Mouse (Mus musculus) megakaryocyte-erythroid progenitor cell, adult 5-6 weeks (primary cell): ENCODE data around the gene Slc39a7. TPM values are rescaled to one million over a fixed set of nuclear protein-coding genes. Genes with fewer than 3 reads are reported as not detected.
"Not testable (repeated sequence)": the region's sequence is repeated elsewhere in the genome, so short reads cannot be mapped to it uniquely, and the experiment has no call there.

ENCODE experiments used
- ATAC-seq: replicated peaks from 2 replicates; pipeline ENCODE4 v1.8.0; 2016; ENCODE audit warnings: mild to moderate bottlenecking, inconsistent platforms; ENCODE audit not compliant: severe bottlenecking, poor library complexity, low FRiP score, low TSS enrichment
- total RNA-seq, 2 experiments: library from RNA; stranded (forward) in 1 of 2; stranded (reverse) in 1 of 2; fragments of 200-1000, 215-1000 nt in 1 of 2; fragments of >200 nt in 1 of 2; fragmentation: Nextera tagmentation in 1 of 2; gene quantifications; 2 replicates each; pipeline ENCODE4 v1.2.3; 2014 to 2017

The Slc39a7 gene
- total RNA-seq, 2 experiments from 2014 or later = 18.3 to 169 TPM

DNA sequence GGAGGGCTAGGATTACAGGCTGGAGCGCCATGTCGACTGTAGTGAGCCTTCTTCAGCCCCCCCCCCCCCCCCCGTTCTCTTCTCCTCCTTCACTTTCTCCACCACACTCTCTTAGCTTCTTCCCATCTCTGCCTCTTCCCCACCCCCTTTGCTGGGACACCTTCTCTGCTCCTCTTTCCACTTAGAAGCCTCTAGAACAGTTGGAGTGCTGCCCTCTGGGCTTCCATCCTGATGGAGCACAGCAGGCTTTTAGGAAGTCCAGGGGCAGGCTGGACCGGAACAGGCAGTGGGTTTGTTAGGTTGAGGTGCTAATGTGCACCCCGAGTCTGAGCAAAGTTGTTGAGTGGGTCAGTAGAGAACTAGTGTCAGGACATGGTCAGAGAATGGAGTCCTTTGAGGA is 21.3 kb downstream of the Slc39a7 start:
- no peak for ATAC-seq

DNA sequence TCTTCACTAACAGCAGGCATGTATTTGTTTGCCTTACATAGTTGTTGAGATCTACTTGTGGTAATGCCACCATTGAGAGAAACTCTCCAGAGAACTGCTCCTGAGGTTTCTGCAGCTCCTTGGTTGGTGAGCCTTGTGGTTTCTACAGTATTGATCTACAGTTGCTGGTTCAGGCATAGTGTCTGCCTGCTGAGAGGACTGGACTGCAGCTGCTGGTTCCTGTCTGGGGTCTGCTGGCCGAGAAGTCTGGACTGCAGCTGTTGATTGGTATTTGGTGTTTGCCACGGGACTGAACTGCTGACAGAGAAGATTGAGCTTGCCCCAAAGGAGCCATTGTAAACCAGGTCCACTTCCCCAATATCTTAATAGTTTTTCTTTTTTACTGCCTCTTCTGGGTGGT is 24.9 kb downstream of the Slc39a7 start:
- no peak for ATAC-seq

DNA sequence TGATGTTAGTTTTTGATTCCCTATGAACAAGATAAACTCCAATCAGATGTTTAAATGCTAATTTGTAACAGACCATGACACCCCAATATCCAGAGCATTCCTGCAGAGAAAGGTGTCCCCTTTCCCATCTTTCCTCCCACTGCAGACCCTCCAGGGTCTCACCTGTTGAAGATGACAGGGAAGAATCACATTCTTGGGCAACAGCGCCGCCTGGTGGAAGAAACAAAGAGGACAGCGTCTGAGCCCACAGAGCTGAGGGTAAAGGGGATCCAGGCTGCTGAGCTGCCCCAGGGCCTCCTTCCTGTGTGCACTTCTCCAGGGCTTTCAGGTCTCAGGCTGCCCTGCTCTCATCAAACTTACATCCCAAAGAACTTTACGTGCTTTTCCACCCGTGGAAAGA is 28.1 kb downstream of the Slc39a7 start:
- no peak for ATAC-seq

DNA sequence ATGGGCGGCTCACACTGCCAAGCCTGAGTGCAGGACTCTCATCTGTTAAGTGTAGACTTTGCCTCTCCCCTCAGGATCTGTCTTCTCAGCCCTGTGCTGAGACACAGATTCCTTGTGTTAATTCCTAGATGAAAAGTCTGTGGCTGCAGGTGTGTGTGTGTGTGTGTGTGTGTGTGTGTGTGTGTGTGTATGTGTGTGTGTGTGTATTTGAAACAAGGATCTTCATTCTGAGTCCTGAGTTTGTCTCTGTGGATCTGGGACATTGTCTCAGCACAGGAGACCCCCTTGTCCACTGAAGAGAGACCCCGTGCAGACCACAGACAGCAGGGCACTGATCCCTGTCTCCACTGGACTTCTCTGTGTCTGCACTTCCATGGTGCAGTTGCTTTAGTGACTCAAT is 30.7 kb downstream of the Slc39a7 start:
- not testable (repeated sequence) for ATAC-seq

DNA sequence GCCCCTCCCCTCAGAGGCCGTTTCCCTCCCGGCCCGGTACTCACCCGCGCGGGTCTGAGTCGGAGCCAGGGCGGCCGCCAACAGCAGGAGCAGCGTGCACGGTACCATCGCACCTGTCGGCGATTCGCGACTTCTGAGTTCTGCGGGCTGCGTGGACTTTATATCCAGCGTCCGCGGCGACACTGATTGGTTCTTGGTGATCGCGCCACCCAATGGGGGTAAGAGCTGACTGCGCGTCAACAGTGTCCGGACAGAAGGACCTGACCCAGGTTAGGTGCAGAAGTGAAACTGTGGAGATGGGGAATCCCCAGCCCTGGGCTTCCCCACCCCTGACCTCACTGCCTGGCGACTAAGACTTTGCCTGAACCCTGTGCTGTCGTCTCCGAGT is 31.3 kb downstream of the Slc39a7 start, which contains the start of gene H2-K1:
Gene H2-K1 (minus strand): TSS at position 198 of the 388 bp plus-strand sequence.
- peak; percentile 96 for ATAC-seq

DNA sequence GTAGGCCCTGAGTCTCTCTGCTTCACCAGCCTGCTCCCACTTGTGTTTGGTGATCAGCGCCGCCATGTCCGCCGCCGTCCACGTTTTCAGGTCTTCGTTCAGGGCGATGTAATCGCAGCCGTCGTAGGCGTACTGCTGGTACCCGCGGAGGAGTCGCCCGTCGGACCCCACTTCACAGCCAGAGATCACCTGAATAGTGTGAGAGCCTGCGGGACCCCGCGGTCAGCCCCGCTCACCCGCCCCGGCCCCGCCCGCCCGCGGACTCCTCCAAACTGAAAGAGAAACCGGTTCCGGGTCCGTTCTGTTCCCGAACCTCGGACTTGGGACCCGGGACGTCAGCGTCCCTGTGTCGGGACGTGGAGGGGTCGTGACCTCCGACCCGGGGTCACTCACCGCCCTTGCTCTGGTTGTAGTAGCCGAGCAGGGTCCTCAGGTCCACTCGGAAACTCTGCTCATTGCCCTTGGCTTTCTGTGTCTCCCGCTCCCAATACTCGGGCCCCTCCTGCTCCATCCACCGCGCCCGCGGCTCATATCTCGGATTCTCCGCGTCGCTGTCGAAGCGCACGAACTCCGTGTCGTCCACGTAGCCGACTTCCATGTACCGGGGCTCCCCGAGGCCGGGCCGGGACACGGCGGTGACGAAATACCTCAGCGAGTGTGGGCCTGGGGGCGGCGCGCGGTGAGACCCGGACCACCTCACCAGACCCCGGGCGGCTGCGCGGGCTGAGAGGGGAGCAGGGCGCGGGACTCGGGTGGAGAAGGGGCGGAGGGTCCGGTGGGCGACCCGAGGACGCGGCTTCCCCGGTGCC is 31.9 kb downstream of the Slc39a7 start:
- ATAC-seq = no peak

DNA sequence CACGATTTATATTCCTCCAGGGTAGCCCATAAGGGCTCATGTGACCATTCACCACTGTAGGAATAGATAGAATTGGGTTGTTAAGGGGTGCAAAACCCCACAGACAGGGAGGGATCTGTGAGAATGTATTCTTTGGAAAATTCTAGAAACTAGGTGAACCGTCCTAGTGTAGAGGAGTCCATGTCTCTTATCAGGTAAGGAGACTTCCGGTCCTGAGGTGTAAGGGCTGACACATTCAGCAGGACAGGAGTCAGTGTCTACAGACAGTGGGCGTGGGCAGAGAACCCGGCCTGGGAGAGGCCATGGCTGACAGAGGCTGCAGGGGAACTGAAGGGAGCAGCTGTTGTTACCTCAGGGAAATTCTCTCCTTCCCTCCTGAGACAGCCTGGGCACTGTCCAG is 32.8 kb downstream of the Slc39a7 start:
- not testable (repeated sequence) for ATAC-seq

DNA sequence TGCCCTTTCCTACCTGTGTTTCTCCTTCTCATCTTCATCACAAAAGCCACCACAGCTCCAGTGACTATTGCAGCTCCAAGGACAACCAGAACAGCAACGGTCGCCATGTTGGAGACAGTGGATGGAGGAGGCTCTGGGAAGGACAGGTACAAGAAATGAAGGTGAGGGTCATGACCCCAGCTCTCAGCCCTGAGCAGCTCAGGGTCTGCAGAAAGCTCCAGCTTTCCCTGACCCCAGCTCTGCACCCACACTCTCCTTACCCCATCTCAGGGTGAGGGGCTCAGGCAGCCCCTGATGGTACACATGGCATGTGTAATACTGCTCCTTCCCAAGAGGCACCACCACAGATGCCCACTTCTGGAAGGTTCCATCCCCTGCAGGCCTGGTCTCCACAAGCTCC is 34.5 kb downstream of the Slc39a7 start:
- not testable (repeated sequence) for ATAC-seq

DNA sequence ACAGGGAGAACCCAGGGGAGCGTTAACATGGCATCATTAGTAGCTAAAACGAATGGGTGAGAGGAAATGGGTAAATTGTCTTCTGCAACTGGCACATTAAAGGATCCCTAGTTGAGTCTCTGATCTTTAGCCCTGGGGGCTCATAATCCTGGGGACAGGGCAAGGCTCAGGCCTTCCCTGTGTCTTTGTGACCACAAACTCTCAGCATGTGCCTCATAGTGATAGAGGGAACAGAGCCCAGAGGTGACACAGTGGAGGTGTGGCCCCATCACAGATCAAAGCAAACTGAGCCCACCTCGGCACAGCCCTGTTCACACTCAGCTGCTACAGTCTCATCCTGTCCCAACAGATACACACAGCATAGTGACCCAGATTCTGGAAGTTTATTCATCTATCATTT is 35.8 kb downstream of the Slc39a7 start:
- no peak for ATAC-seq

DNA sequence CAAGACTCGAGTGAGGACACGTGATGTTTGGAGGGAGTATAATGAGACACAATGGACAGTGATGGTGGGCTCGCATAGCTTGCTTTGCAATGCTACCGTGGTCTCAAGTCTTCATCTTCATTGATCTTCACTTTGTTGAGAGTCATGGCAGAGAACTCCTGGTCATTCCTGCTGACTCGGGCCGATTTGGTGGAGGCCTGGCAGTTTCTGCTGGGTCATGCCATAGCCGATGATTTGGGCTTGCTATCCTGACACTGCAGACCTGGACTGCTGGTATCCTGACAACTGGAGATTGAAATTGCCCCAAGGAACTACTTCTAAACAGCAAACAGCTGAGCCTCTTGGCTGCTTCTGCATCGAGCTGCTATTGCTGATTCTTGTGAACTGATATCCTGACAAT is 36.5 kb downstream of the Slc39a7 start:
- ATAC-seq = no peak

DNA sequence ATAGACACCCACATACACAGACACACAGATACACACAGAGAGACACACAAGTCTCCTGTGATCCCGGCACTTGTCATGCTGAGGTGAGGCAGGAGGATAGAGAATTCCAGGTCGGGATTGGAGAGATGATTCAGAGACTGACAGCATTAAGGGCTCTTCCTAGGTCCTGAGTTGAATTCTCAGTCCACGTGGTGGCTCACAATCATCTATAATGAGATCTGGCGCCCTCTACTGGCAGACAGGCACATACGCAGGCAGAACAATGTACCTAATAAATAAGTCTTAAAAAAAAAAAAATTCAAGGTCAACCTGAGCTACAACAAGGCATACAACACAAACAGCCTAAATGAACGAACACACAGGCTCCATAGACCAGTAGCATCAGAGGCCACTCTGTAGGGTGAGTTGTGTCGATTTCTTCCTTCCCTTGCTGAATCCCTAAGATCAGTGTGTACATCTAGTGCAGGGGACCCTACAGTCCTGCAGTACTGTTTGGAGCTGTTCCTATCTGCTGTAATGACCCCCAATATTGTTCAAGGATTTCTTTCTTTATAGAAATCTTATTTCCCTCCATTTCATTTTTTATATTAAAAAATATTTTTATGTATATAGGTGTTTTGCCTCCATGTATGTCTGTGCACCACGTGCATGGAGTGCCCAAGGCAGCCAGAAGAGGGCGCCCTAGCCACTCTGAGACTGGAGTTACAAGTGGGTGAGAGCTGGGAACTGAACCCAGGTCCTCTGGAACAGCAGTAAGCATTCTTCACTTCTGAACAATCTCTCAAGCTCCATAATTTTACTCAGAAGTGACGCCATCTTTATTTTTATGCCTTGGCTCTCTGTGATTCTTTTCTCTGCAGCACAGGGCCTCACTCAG is 39.5 kb downstream of the Slc39a7 start:
- ATAC-seq = peak; percentile 73

DNA sequence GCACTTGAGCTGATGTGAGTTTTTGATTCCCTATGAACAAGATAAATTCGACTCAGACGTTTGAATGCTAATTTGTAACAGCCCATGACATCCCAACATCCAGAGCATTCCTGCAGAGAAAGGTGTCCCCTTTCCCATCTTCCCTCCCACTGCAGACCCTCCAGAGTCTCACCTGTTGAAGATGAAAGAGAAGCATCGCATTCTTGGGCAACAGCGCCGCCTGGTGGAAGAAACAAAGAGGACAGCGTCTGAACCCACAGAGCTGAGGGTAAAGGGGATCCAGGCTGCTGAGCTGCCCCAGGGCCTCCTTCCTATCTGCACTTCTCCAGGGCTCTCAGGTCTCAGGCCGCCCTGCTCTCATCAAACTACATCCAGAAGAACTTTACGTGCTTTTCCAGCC is 49.3 kb downstream of the Slc39a7 start:
- ATAC-seq = not testable (repeated sequence)

DNA sequence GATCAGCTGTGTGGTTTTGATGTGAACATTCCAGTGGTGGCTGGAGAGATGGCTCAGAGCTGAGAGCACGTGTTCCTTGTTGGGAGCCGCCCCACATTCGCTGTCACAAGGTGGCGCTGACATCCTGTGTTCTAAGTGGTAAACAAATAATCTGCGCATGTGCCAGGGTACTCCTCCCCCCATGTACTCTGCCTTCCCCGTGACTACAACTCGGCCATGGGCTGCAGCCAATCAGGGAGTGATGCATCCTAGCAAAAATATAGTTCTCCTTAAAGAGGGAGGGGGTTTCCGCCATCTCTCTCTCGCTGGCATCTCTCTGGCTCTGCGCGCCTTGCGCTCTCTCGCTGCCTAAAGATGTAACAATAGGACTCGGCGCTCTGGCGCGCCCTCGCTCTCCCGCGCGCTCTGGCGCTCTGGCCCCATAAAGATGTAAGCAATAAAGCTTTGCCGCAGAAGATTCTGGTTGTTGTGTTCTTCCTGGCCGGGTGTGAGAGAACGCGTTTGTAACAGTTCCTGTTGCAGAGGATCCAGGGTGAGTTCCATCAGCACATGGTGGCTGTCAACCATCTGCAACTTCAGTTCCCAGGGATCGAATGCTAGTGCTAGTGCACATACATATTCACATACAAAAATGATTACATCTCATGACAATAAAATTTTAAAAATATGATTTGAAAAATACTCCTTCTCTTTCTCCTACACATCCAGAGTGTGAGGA is 50.1 kb downstream of the Slc39a7 start:
- ATAC-seq = peak; percentile 81

DNA sequence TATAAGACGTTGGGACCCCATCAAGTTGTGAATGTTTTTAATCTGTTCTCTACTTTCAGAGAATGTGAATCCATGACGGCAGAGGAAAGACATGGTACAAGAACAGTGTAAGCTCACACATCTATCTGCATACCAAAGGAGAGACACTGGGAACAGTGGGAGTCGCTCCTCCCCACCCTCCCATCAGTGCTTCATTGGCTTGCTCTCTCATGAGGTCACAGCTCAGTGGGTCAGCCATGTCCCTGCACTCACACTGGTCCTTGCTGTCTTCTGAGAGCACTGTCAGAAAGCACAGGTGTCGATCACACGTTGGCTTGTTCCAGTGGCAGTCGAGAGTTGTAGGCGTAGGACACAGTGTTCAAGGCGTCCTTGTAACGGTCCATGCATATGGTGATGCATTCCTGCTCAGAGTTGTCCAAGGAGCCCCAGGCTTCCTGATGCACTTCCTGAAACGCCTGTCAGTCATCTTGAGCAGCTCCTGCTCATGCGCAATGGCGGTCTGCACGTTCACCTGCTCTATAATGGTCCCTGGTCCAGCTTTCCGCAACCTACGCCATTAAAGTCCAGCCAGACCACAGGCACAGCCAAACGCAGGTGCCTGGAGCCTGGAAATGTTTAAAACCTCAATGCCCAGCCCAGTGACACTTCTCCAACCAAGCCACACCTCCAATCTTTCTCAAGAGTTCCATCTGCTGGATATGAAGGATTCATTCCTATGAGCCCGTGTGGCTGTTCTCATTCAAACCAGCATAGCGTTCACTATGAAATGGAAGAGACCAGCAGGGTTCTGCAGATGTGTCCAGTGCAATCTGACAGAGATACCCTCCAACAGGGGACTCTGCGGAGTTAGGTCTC is 51.1 kb downstream of the Slc39a7 start:
- ATAC-seq = no peak

DNA sequence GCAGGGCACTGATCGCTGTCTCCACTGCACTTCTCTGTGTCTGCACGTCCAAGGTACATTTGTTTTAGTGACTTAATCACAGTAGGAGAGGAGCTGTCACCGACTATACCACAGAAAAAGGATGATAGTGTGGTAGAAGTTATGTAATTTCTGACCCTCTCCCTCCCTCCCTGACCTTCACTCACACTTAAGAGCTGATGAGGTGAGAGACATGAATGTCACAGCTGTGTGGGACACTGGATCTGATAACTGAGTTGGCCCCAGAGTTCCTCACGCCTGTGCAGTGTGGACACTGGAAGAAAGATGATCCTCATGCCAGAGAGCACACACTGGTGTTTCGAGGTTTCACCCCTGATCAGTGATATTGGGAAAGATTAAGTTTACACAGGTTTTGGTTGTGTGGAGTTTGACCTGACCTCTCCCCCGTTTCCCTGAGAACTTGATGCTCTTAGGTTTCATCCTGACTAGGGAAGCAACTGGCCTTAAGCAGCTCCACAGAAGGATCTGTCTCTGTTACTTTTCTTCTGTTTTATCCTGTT is 51.9 kb downstream of the Slc39a7 start:
- no peak for ATAC-seq

DNA sequence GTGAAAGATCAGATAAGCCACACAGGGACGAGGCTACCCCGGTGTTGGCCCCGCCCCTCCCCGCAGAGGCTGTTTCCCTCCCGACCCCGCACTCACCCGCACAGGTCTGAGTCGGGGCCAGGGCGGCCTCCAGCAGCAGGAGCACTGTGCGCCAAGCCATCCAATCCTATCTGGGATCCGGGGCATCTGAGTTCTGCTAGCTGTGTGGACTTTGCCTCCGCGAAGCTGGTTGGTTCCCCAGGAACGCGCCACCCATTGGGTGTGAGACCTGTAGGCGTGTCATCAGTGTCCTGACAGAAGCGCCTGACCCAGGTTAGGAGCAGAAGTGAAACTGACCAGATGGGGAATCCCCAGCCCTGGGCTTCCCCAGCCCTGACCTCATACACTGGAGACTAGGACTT is 52.9 kb downstream of the Slc39a7 start:
- peak; percentile 82 for ATAC-seq
